Mouse (Mus musculus) olfactory bulb, adult 2 months (tissue): ENCODE measurements around the gene Pdk2. TPM values are rescaled to one million over a fixed set of nuclear protein-coding genes. Genes with fewer than 3 reads are reported as not detected.
A peak's percentile ranks its signal among the peaks of the same experiment; 100 is the strongest.

ENCODE experiments used
- H3K27ac ChIP-seq: fragments of 200-500 bp; 2 replicates; pipeline ENCODE4 v1.5.1; 2012; ENCODE audit warnings: low read depth, low read length; ENCODE audit not compliant: insufficient read depth
- H3K4me1 ChIP-seq: fragments of 200-500 bp; 2 replicates; pipeline ENCODE4 v1.6.1; 2012; ENCODE audit warnings: low read length; ENCODE audit not compliant: control insufficient read depth, insufficient read depth
- H3K4me3 ChIP-seq: fragments of 200-500 bp; 2 replicates; pipeline ENCODE4 v1.5.1; 2012; ENCODE audit warnings: mild to moderate bottlenecking, low read depth, low read length, moderate library complexity; ENCODE audit not compliant: insufficient read depth
- CTCF ChIP-seq: fragments of 200-500 bp; IDR thresholded peaks from 2 replicates; pipeline ENCODE4 v1.5.1; 2012; ENCODE audit warnings: low read depth, mild to moderate bottlenecking, low read length, moderate library complexity; ENCODE audit not compliant: insufficient read depth
- POLR2A ChIP-seq: fragments of 200-500 bp; IDR thresholded peaks from 2 replicates; pipeline ENCODE4 v1.6.1; 2012; ENCODE audit warnings: mild to moderate bottlenecking, low read depth, low read length, moderate library complexity; ENCODE audit not compliant: insufficient read depth
- WGBS: fragments of 180-500 bp; shearing (Covaris S2); methylation state at CpG from one replicate; pipeline ENCODE4 v1.1.7; 2018; 5-methylcytosine and 5-hydroxymethylcytosine counted together
- polyA plus RNA-seq: library from polyadenylated mRNA; stranded (reverse); fragments of >200 nt; gene quantifications from 2 replicates; pipeline ENCODE4 v1.2.4, GENCODE M21; 2012; ENCODE audit warnings: low replicate concordance; ENCODE audit not compliant: missing spikeins, insufficient read depth, insufficient read length

Pdk2 gene
- polyA plus RNA-seq, 1 experiment, result not detected

- 63% methylated on average over 5 of the region's 5 CpGs for WGBS
- TF ChIP-seq CTCF (no peak), POLR2A (no peak)
- no peak overlapping the region for H3K4me3 ChIP-seq
Observed at GRCm38 (mm10) chr11:95072804-95073203, 31.6 kb upstream of the Pdk2 start.

GRCm38 (mm10) chr11:95072136-95072535 lies 31.0 kb upstream of the Pdk2 start:
- 83% methylated on average over 8 of the region's 8 CpGs for WGBS
- TF ChIP-seq POLR2A (no peak), CTCF (no peak)
- peaks cover 24% of the 10 kb centered on the region for H3K4me1 ChIP-seq
- H3K4me3 ChIP-seq, result no peak overlapping the region
- no peak overlapping the region for H3K27ac ChIP-seq

More at GRCm38 (mm10) chr11:95072804-95073203, 31.6 kb upstream of the Pdk2 start:
- H3K27ac ChIP-seq, result no peak overlapping the region
- H3K4me1 ChIP-seq, result peaks cover 24% of the 10 kb centered on the region

- no peak overlapping the region for H3K27ac ChIP-seq
Observed at GRCm38 (mm10) chr11:95071266-95071665, 30.1 kb upstream of the Pdk2 start.

GRCm38 (mm10) chr11:95070140-95071107 lies 29.3 kb upstream of the Pdk2 start:
- TF ChIP-seq POLR2A (no peak), CTCF (no peak)
- WGBS, result 74% methylated on average over 8 of the region's 8 CpGs
- H3K4me3 ChIP-seq, result no peak overlapping the region
- peaks cover 10% of the 10 kb centered on the region; the same call in 1 of the 2 replicates for H3K4me1 ChIP-seq
- H3K27ac ChIP-seq, result no peak overlapping the region

More at GRCm38 (mm10) chr11:95071266-95071665, 30.1 kb upstream of the Pdk2 start:
- Histone ChIP-seq H3K4me3 (no peak overlapping the region), H3K4me1 (peaks cover 16% of the 10 kb centered on the region; the same call in 1 of the 2 replicates)
- 33% methylated on average over 7 of the region's 7 CpGs for WGBS
- TF ChIP-seq POLR2A, result no peak
- TF ChIP-seq CTCF, result no peak

- peaks cover 5% of the 10 kb centered on the region; the same call in 1 of the 2 replicates for H3K4me1 ChIP-seq
- no peak overlapping the region for H3K27ac ChIP-seq
- WGBS, result 88% methylated on average over 10 of the region's 10 CpGs
- TF ChIP-seq CTCF (no peak), POLR2A (no peak)
- H3K4me3 ChIP-seq, result no peak overlapping the region
Observed at GRCm38 (mm10) chr11:95069226-95069957, 28.2 kb upstream of the Pdk2 start.

- Histone ChIP-seq H3K4me1 (peaks cover 10% of the 10 kb centered on the region), H3K4me3 (no peak overlapping the region), H3K27ac (no peak overlapping the region)
- WGBS, result 21% methylated on average over 19 of the region's 19 CpGs
- no peak for TF ChIP-seq POLR2A
- TF ChIP-seq CTCF, result no peak
Observed at GRCm38 (mm10) chr11:95056768-95057501, 15.8 kb upstream of the Pdk2 start.

- no peak overlapping the region for H3K27ac ChIP-seq
- TF ChIP-seq POLR2A (no peak), CTCF (no peak)
- H3K4me3 ChIP-seq, result no peak overlapping the region
- H3K4me1 ChIP-seq, result peaks cover 8% of the 10 kb centered on the region
- 72% methylated on average over 9 of the region's 9 CpGs for WGBS
Observed at GRCm38 (mm10) chr11:95053062-95053461, 11.9 kb upstream of the Pdk2 start.

GRCm38 (mm10) chr11:95046980-95047680 lies 6.0 kb upstream of the Pdk2 start:
- WGBS, result 49% methylated on average over 9 of the region's 9 CpGs
- no peak overlapping the region for H3K4me3 ChIP-seq
- TF ChIP-seq CTCF (peak; percentile 64), POLR2A (no peak)
- H3K4me1 ChIP-seq, result peaks cover 2% of the 10 kb centered on the region; the same call in 1 of the 2 replicates
- H3K27ac ChIP-seq, result no peak overlapping the region
